Mouse (Mus musculus): ENCODE data around the gene Gca. TPM values are rescaled to one million over a fixed set of nuclear protein-coding genes. Genes with fewer than 3 reads are reported as not detected.

The Gca gene
- polyA plus RNA-seq, 1 experiment, result not detected

GRCm38 (mm10) chr2:62644891-62645290 lies 19.2 kb upstream of the Gca start:
- TF ChIP-seq GATA1 (IDR thresholded peaks at IDR 0.05; ENCODE audit: low read length) (no peak), TAL1 (IDR thresholded peaks at IDR 0.05; ENCODE audit: low read length) (no peak)
- no peaks in the 10 kb centered on the region for H3K9me3 ChIP-seq (ENCODE audit: control insufficient read depth, low read length)
- H3K36me3 ChIP-seq (ENCODE audit: control insufficient read depth), result no peaks in the 10 kb centered on the region
- H3K4me1 ChIP-seq (ENCODE audit: control insufficient read depth), result peaks cover 25% of the 10 kb centered on the region
- H3K27me3 ChIP-seq (ENCODE audit: control insufficient read depth), result no peaks in the 10 kb centered on the region
- H3K4me3 ChIP-seq (replicated peaks), result peak overlapping the region; percentile 75

DNA sequence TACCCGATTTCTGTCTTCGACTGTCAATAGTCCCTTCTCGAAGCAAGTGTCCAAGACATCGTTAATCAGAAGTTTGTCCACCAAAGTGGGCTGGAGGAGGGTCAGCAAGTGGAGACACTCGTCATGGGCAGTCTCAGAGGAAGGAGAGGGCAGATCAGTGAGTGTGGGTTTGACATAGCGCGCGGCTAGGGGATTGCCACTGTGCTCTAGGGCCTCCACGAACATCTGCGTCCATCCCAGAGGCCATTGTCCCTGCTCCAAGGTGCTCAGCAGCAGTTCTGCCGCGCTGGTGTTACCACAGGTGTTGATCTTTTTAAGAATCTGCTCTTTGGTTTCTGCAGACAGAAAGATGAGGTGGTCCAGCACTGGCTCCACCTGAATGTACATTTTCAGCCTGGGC lies 18.6 kb upstream of the Gca start:
- TF ChIP-seq GATA1 (IDR thresholded peaks at IDR 0.05; ENCODE audit: low read length), result no peak
- no peak for TF ChIP-seq TAL1 (IDR thresholded peaks at IDR 0.05; ENCODE audit: low read length)
- Histone ChIP-seq H3K4me1 (ENCODE audit: control insufficient read depth) (peaks cover 25% of the 10 kb centered on the region), H3K4me3 (replicated peaks) (peak overlapping the region; percentile 75), H3K9me3 (ENCODE audit: control insufficient read depth, low read length) (no peaks in the 10 kb centered on the region), H3K36me3 (ENCODE audit: control insufficient read depth) (no peaks in the 10 kb centered on the region), H3K27me3 (ENCODE audit: control insufficient read depth) (no peaks in the 10 kb centered on the region)

DNA sequence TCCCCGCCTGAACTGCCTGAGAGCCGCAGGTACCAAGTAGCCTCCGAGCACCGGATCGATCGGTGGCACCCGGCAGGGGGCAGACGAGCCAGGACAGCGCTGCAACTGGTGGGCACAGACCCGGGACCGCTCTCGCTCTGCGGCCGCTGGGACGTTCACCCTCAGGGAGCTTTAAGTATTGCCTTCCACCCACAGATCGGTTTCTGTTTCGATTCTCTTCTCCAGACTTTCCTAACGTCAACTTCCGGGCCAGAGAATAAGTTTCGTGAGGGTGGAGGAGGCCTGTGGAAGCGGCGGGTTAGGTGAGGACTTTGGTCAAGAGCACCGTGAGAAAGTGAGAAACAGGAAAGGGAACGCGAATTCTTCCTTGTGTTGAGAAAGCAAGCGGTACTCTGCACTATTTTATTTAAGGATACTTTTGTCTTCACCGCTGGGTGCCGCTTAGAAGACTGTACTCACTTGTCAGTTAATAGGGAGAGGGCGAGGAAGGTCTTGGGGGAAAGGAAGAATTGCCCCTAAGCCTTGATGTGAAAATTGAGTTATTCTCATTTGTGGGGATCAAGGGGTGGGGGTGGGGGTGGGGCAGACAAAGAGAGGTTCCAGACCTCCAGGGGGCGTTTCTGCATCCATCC lies 18.0 kb upstream of the Gca start, which contains the start of gene Ifih1:
TSS of gene Ifih1 (minus strand) at position 242 of the 632 bp plus-strand sequence.
- no peaks in the 10 kb centered on the region for H3K27me3 ChIP-seq (ENCODE audit: control insufficient read depth)
- H3K4me3 ChIP-seq (replicated peaks), result peak within 1 kb of the TSS; percentile 75
- H3K9me3 ChIP-seq (ENCODE audit: control insufficient read depth, low read length), result no peaks in the 10 kb centered on the region
- TF ChIP-seq TAL1 (IDR thresholded peaks at IDR 0.05; ENCODE audit: low read length), result no peak
- no peak for TF ChIP-seq GATA1 (IDR thresholded peaks at IDR 0.05; ENCODE audit: low read length)
- H3K36me3 ChIP-seq (ENCODE audit: control insufficient read depth), result no peaks in the 10 kb centered on the region
- H3K4me1 ChIP-seq (ENCODE audit: control insufficient read depth), result peaks cover 25% of the 10 kb centered on the region

DNA sequence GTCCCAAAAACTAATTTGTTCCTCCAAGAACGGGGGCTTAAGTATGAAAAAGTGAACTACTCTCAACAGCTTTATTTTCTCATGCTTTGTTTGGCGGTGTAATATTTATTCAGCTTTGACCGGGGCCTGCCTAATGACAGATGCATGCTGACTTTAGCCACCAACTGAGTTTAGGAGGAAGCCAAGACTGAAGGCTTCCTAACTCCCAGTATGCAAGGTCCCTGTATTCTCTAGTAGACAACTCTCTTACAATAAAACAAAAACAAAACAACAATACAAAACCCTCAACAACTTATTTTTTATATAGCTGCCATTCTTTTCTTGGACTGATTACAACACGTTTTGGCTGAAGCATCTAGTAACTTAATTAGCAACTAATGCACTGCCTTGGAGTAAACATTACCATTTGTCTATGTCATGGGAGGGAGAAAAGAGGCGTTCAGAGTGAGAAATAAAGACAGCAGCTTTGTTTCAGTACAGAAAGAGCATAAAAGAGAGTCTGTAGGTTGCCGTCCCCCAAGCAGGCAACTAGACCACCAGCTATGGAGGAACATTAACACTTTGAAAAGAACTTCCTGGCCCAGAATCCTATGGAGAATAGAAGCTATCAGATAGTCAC lies 17.3 kb upstream of the Gca start:
- Histone ChIP-seq H3K27me3 (ENCODE audit: control insufficient read depth) (no peaks in the 10 kb centered on the region), H3K4me3 (replicated peaks) (peak overlapping the region; percentile 75), H3K9me3 (ENCODE audit: control insufficient read depth, low read length) (no peaks in the 10 kb centered on the region), H3K4me1 (ENCODE audit: control insufficient read depth) (peaks cover 25% of the 10 kb centered on the region), H3K36me3 (ENCODE audit: control insufficient read depth) (no peaks in the 10 kb centered on the region)
- TF ChIP-seq GATA1 (IDR thresholded peaks at IDR 0.05; ENCODE audit: low read length) (no peak), TAL1 (IDR thresholded peaks at IDR 0.05; ENCODE audit: low read length) (no peak)

- Histone ChIP-seq H3K36me3 (ENCODE audit: control insufficient read depth) (no peaks in the 10 kb centered on the region), H3K4me3 (replicated peaks) (no peak overlapping the region), H3K4me1 (ENCODE audit: control insufficient read depth) (no peaks in the 10 kb centered on the region), H3K9me3 (ENCODE audit: control insufficient read depth, low read length) (no peaks in the 10 kb centered on the region), H3K27me3 (ENCODE audit: control insufficient read depth) (no peaks in the 10 kb centered on the region; the same call in 1 of the 2 replicates)
- TF ChIP-seq GATA1 (IDR thresholded peaks at IDR 0.05; ENCODE audit: low read length) (no peak), TAL1 (IDR thresholded peaks at IDR 0.05; ENCODE audit: low read length) (no peak)
Observed at GRCm38 (mm10) chr2:62651890-62652289, 12.2 kb upstream of the Gca start.

- Histone ChIP-seq H3K4me1 (ENCODE audit: control insufficient read depth) (no peaks in the 10 kb centered on the region), H3K36me3 (ENCODE audit: control insufficient read depth) (no peaks in the 10 kb centered on the region), H3K27me3 (ENCODE audit: control insufficient read depth) (no peaks in the 10 kb centered on the region; the same call in 1 of the 2 replicates), H3K9me3 (ENCODE audit: control insufficient read depth, low read length) (no peaks in the 10 kb centered on the region), H3K4me3 (replicated peaks) (no peak overlapping the region)
- TF ChIP-seq GATA1 (IDR thresholded peaks at IDR 0.05; ENCODE audit: low read length) (no peak), TAL1 (IDR thresholded peaks at IDR 0.05; ENCODE audit: low read length) (no peak)
Observed at GRCm38 (mm10) chr2:62652466-62652865, 11.6 kb upstream of the Gca start.

DNA sequence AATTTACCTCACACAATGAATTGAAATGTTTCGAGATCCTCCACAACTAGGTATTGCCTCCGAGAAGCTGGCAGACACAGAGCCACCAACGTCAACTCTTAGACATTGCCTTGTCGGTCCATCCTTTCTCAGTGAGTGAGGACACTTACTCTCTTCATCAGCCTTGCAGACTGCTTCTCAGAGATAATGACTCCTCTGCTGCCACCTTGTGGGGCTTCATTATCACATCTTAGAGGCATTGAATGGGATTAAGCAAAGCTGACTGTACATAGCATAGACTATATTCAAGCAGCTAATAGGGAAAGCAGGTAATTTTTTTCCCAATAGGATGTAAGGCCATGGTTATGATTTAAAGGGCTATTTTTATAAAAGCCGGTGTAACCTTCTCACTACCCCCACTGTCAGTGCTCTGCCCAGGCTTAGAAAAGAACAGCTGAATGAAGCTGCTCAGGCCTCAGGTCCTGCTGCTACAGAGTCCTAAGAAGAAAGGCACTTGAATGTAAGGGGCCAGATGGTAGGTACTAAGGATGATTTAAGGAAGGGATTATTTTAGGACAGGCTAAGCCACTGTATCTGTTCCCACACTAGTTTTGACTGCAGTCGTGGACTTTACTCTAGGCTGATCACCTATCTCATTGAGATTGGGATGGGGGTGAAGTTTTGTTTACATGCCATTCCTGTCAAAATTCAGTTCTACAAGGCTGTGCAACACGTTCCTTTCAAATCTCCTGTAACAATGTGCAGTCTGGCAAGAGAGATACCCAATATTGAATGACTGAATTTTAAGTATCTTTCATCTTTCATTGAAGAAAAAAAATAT lies 9.4 kb upstream of the Gca start:
- TF ChIP-seq TAL1 (IDR thresholded peaks at IDR 0.05; ENCODE audit: low read length), result no peak
- TF ChIP-seq GATA1 (IDR thresholded peaks at IDR 0.05; ENCODE audit: low read length), result no peak
- H3K27me3 ChIP-seq (ENCODE audit: control insufficient read depth), result no peaks in the 10 kb centered on the region; the same call in 1 of the 2 replicates
- no peaks in the 10 kb centered on the region for H3K36me3 ChIP-seq (ENCODE audit: control insufficient read depth)
- no peaks in the 10 kb centered on the region for H3K9me3 ChIP-seq (ENCODE audit: control insufficient read depth, low read length)
- no peak overlapping the region for H3K4me3 ChIP-seq (replicated peaks)
- H3K4me1 ChIP-seq (ENCODE audit: control insufficient read depth), result no peaks in the 10 kb centered on the region

- Histone ChIP-seq H3K36me3 (ENCODE audit: control insufficient read depth) (no peaks in the 10 kb centered on the region), H3K27me3 (ENCODE audit: control insufficient read depth) (no peaks in the 10 kb centered on the region; the same call in 1 of the 2 replicates), H3K4me3 (replicated peaks) (no peak overlapping the region), H3K4me1 (ENCODE audit: control insufficient read depth) (no peaks in the 10 kb centered on the region), H3K9me3 (ENCODE audit: control insufficient read depth, low read length) (no peaks in the 10 kb centered on the region)
- TF ChIP-seq GATA1 (IDR thresholded peaks at IDR 0.05; ENCODE audit: low read length) (no peak), TAL1 (IDR thresholded peaks at IDR 0.05; ENCODE audit: low read length) (no peak)
Observed at GRCm38 (mm10) chr2:62656072-62656471, 8.0 kb upstream of the Gca start.

DNA sequence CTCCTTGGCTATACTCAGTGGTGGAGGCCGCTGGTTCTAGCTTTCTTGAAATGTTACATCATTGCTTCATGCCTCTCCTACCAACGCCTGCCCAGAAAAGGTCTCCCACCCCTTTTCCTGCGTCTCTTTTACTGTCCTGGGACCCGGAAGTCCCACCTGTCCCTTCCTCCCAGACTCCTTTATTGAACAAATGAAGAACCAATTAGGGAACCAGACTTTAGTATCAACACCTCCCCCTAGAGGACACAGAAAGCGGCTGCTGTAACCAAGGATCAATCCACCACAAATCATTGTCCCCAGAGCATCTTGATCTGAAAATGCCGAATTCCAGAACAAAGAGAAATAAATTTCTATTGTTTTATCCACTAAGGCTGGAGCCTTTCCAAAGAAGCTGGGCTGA lies 3.5 kb upstream of the Gca start:
- TF ChIP-seq TAL1 (IDR thresholded peaks at IDR 0.05; ENCODE audit: low read length), result no peak
- TF ChIP-seq GATA1 (IDR thresholded peaks at IDR 0.05; ENCODE audit: low read length), result no peak
- H3K4me3 ChIP-seq (replicated peaks), result no peak overlapping the region

More for the DNA sequence above, 3.5 kb upstream of the Gca start:
- Histone ChIP-seq H3K9me3 (ENCODE audit: control insufficient read depth, low read length) (no peaks in the 10 kb centered on the region), H3K36me3 (ENCODE audit: control insufficient read depth) (no peaks in the 10 kb centered on the region), H3K4me1 (ENCODE audit: control insufficient read depth) (peaks cover 11% of the 10 kb centered on the region), H3K27me3 (ENCODE audit: control insufficient read depth) (peaks cover 9% of the 10 kb centered on the region)

All from erythroblast, embryonic 14.5 days (primary cell).